Mouse (Mus musculus): ENCODE data around the gene Srebf2. TPM values are rescaled to one million over a fixed set of nuclear protein-coding genes. Genes with fewer than 3 reads are reported as not detected.

Gene Srebf2
- polyA plus RNA-seq, 1 experiment from 2014 or later: 110 TPM

GRCm38 (mm10) chr15:82140355-82140754, 6.6 kb upstream of the Srebf2 start:
- Histone ChIP-seq H3K9ac (no peak overlapping the region), H3K27me3 (replicated peaks) (no peaks in the 10 kb centered on the region), H3K4me3 (no peak overlapping the region), H3K36me3 (no peaks in the 10 kb centered on the region), H3K4me2 (no peak overlapping the region), H3K4me1 (replicated peaks) (peaks cover 39% of the 10 kb centered on the region), H3K27ac (ENCODE audit: poor library complexity, severe bottlenecking) (no peak overlapping the region; the same call in 1 of the 2 replicates), H3K9me3 (replicated peaks) (no peaks in the 10 kb centered on the region)
- ATAC-seq (ENCODE audit: insufficient number of reproducible peaks, low FRiP score): no peak
- 51% methylated on average over 3 of the region's 3 CpGs for WGBS

GRCm38 (mm10) chr15:82144157-82144556, 2.8 kb upstream of the Srebf2 start:
- 81% methylated on average over 5 of the region's 5 CpGs for WGBS
- Histone ChIP-seq H3K4me2 (no peak overlapping the region), H3K27me3 (replicated peaks) (no peaks in the 10 kb centered on the region), H3K4me1 (replicated peaks) (peaks cover 55% of the 10 kb centered on the region), H3K27ac (ENCODE audit: poor library complexity, severe bottlenecking) (no peak overlapping the region), H3K4me3 (no peak overlapping the region), H3K9me3 (replicated peaks) (no peaks in the 10 kb centered on the region), H3K9ac (no peak overlapping the region), H3K36me3 (no peaks in the 10 kb centered on the region)
- no peak for ATAC-seq (ENCODE audit: insufficient number of reproducible peaks, low FRiP score)

- 9% methylated on average over 2 of the region's 2 CpGs for WGBS
- Histone ChIP-seq H3K9me3 (replicated peaks) (no peaks in the 10 kb centered on the region), H3K36me3 (no peaks in the 10 kb centered on the region), H3K27ac (ENCODE audit: poor library complexity, severe bottlenecking) (peak overlapping the region; percentile 95), H3K9ac (no peak overlapping the region), H3K27me3 (replicated peaks) (no peaks in the 10 kb centered on the region), H3K4me3 (no peak overlapping the region), H3K4me2 (no peak overlapping the region), H3K4me1 (replicated peaks) (peaks cover 53% of the 10 kb centered on the region)
- no peak for ATAC-seq (ENCODE audit: insufficient number of reproducible peaks, low FRiP score)
These were observed 1.6 kb upstream of the Srebf2 start for GRCm38 (mm10) chr15:82145408-82145807.

- peak overlapping the region; percentile 77 for H3K4me3 ChIP-seq
- peak overlapping the region; percentile 92 for H3K4me2 ChIP-seq
- H3K27me3 ChIP-seq (replicated peaks): no peaks in the 10 kb centered on the region
- ATAC-seq (ENCODE audit: insufficient number of reproducible peaks, low FRiP score): no peak
- no peaks in the 10 kb centered on the region for H3K9me3 ChIP-seq (replicated peaks)
- peaks cover 49% of the 10 kb centered on the region for H3K4me1 ChIP-seq (replicated peaks)
- H3K9ac ChIP-seq: peak overlapping the region; percentile 60
- H3K27ac ChIP-seq (ENCODE audit: poor library complexity, severe bottlenecking): peak overlapping the region; percentile 95
- 13% methylated on average over 11 of the region's 11 CpGs for WGBS
- no peaks in the 10 kb centered on the region for H3K36me3 ChIP-seq
These were observed 871 bp upstream of the Srebf2 start for GRCm38 (mm10) chr15:82145851-82146769.

- H3K27ac ChIP-seq (ENCODE audit: poor library complexity, severe bottlenecking): peak overlapping the region; percentile 89
- H3K9ac ChIP-seq: peak overlapping the region; percentile 85
- under 1% methylated on average over 47 of the region's 50 CpGs for WGBS
- H3K27me3 ChIP-seq (replicated peaks): no peaks in the 10 kb centered on the region
- no peaks in the 10 kb centered on the region for H3K9me3 ChIP-seq (replicated peaks)
- H3K4me1 ChIP-seq (replicated peaks): peaks cover 46% of the 10 kb centered on the region
- H3K4me3 ChIP-seq: peak overlapping the region; percentile 77
- ATAC-seq (ENCODE audit: insufficient number of reproducible peaks, low FRiP score): peak; percentile 12
- H3K36me3 ChIP-seq: no peaks in the 10 kb centered on the region
- H3K4me2 ChIP-seq: peak overlapping the region; percentile 92
These were observed 680 bp downstream of the Srebf2 start for GRCm38 (mm10) chr15:82147611-82148111.

- Histone ChIP-seq H3K4me1 (replicated peaks) (peaks cover 46% of the 10 kb centered on the region), H3K27ac (ENCODE audit: poor library complexity, severe bottlenecking) (no peak overlapping the region; the same call in 1 of the 2 replicates), H3K27me3 (replicated peaks) (no peaks in the 10 kb centered on the region), H3K4me3 (peak overlapping the region; percentile 77), H3K36me3 (no peaks in the 10 kb centered on the region), H3K9me3 (replicated peaks) (no peaks in the 10 kb centered on the region), H3K9ac (peak overlapping the region; percentile 85), H3K4me2 (peak overlapping the region; percentile 92)
- WGBS: 24% methylated on average over 9 of the region's 9 CpGs
- ATAC-seq (ENCODE audit: insufficient number of reproducible peaks, low FRiP score): no peak
These were observed 1.5 kb downstream of the Srebf2 start for GRCm38 (mm10) chr15:82148510-82148911.

- peaks cover 41% of the 10 kb centered on the region for H3K4me1 ChIP-seq (replicated peaks)
These were observed 3.1 kb downstream of the Srebf2 start for GRCm38 (mm10) chr15:82150042-82150441.

GRCm38 (mm10) chr15:82151176-82151575, 4.2 kb downstream of the Srebf2 start:
- Histone ChIP-seq H3K4me1 (replicated peaks) (peaks cover 32% of the 10 kb centered on the region), H3K4me3 (no peak overlapping the region), H3K4me2 (no peak overlapping the region), H3K9me3 (replicated peaks) (no peaks in the 10 kb centered on the region), H3K27ac (ENCODE audit: poor library complexity, severe bottlenecking) (no peak overlapping the region), H3K9ac (no peak overlapping the region), H3K36me3 (no peaks in the 10 kb centered on the region), H3K27me3 (replicated peaks) (no peaks in the 10 kb centered on the region)
- WGBS: 89% methylated on average over 4 of the region's 4 CpGs
- ATAC-seq (ENCODE audit: insufficient number of reproducible peaks, low FRiP score): no peak

More at GRCm38 (mm10) chr15:82150042-82150441, 3.1 kb downstream of the Srebf2 start:
- Histone ChIP-seq H3K36me3 (no peaks in the 10 kb centered on the region), H3K4me2 (no peak overlapping the region), H3K9ac (no peak overlapping the region), H3K27me3 (replicated peaks) (no peaks in the 10 kb centered on the region), H3K27ac (ENCODE audit: poor library complexity, severe bottlenecking) (no peak overlapping the region), H3K4me3 (no peak overlapping the region), H3K9me3 (replicated peaks) (no peaks in the 10 kb centered on the region)
- no peak for ATAC-seq (ENCODE audit: insufficient number of reproducible peaks, low FRiP score)

GRCm38 (mm10) chr15:82152022-82152421, 5.0 kb downstream of the Srebf2 start:
- no peak overlapping the region for H3K4me2 ChIP-seq
- no peak for ATAC-seq (ENCODE audit: insufficient number of reproducible peaks, low FRiP score)

GRCm38 (mm10) chr15:82152435-82152834, 5.5 kb downstream of the Srebf2 start:
- no peak overlapping the region for H3K9ac ChIP-seq
- no peaks in the 10 kb centered on the region for H3K36me3 ChIP-seq
- no peak overlapping the region for H3K27ac ChIP-seq (ENCODE audit: poor library complexity, severe bottlenecking)
- no peaks in the 10 kb centered on the region for H3K27me3 ChIP-seq (replicated peaks)
- ATAC-seq (ENCODE audit: insufficient number of reproducible peaks, low FRiP score): no peak
- no peak overlapping the region for H3K4me3 ChIP-seq
- H3K9me3 ChIP-seq (replicated peaks): no peaks in the 10 kb centered on the region
- H3K4me1 ChIP-seq (replicated peaks): peaks cover 37% of the 10 kb centered on the region
- no peak overlapping the region for H3K4me2 ChIP-seq
- WGBS: 88% methylated on average over 7 of the region's 7 CpGs

More at GRCm38 (mm10) chr15:82152022-82152421, 5.0 kb downstream of the Srebf2 start:
- Histone ChIP-seq H3K27me3 (replicated peaks) (no peaks in the 10 kb centered on the region), H3K9ac (no peak overlapping the region), H3K27ac (ENCODE audit: poor library complexity, severe bottlenecking) (no peak overlapping the region), H3K4me3 (no peak overlapping the region), H3K4me1 (replicated peaks) (peaks cover 33% of the 10 kb centered on the region), H3K9me3 (replicated peaks) (no peaks in the 10 kb centered on the region), H3K36me3 (no peaks in the 10 kb centered on the region)
- WGBS: 88% methylated on average over 12 of the region's 12 CpGs

- Histone ChIP-seq H3K36me3 (no peaks in the 10 kb centered on the region), H3K9me3 (replicated peaks) (no peaks in the 10 kb centered on the region), H3K27ac (ENCODE audit: poor library complexity, severe bottlenecking) (no peak overlapping the region), H3K27me3 (replicated peaks) (no peaks in the 10 kb centered on the region), H3K4me3 (no peak overlapping the region), H3K4me1 (replicated peaks) (peaks cover 58% of the 10 kb centered on the region), H3K4me2 (no peak overlapping the region), H3K9ac (no peak overlapping the region)
- no peak for ATAC-seq (ENCODE audit: insufficient number of reproducible peaks, low FRiP score)
- 92% methylated on average over 6 of the region's 6 CpGs for WGBS
These were observed 9.3 kb downstream of the Srebf2 start for GRCm38 (mm10) chr15:82156298-82156697.

Measured in heart, embryonic 12.5 days (tissue).